ENCODE assay signal across 8 mouse cellular contexts in the genomic region with DNA sequence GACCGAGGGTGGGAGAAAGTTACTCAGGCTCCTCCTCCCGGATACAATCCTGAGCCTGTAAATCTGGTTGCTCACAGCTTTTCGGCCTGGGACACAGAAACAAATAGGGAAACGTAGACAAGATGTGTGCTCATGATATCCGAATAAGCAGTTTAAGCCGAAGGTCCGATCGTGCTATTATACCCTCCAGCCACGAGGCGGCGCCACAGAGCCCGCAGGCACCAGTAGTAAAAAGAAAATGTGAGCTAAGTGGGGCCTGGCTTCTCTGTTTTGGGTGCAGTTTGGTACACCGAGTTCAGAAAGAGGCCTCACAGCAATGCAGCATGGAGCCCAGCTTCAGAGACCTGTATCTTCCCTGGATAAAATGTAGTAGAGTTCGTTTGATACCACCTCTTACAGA. TPM values are rescaled to one million over a fixed set of nuclear protein-coding genes. Genes with fewer than 3 reads are reported as not detected.
A peak's percentile ranks its signal among the peaks of the same experiment; 100 is the strongest.
DNase-seq lines count a peak whose midpoint lies in the region; ATAC-seq and TF ChIP-seq lines count a peak whose summit lies in the region.

No protein-coding gene starts in this region.

- peak; percentile 61 for DNase-seq in CD4-positive, CD25-positive, alpha-beta regulatory T cell, adult 2 months (ENCODE audit: low read depth, low spot score)
- peak; percentile 33 for DNase-seq in left cerebral cortex, postnatal 4 days
- no peak for DNase-seq in left cerebral cortex, postnatal 25 days (ENCODE audit: low spot score in 2 of 2)
- DNase-seq in kidney, postnatal 10 days = peak; percentile 68
- peak; percentile 59 for DNase-seq in urinary bladder, postnatal 14 days (ENCODE audit: low spot score)

- H3K27ac ChIP-seq in cortical plate, adult 2 months (ENCODE audit: insufficient read depth, low read length) = no peak overlapping the region

- H3K4me1 ChIP-seq in cortical plate, adult 2 months (ENCODE audit: control insufficient read depth, insufficient read depth, low read length) = no peaks in the 10 kb centered on the region

- ATAC-seq in CD4-positive, CD25-positive, alpha-beta regulatory T cell, adult 4 months = no peak
- ATAC-seq in megakaryocyte progenitor cell, adult 5-6 weeks (replicated peaks; ENCODE audit: poor library complexity) = peak; percentile 78

- TF ChIP-seq POLR2A in cortical plate, adult 2 months (IDR thresholded peaks at IDR 0.05; ENCODE audit: extremely low read depth, insufficient read depth, low read length) = no peak

- H3K4me3 ChIP-seq in cortical plate, adult 2 months (ENCODE audit: insufficient read depth, low read length) = no peak overlapping the region

- intact Hi-C loops in left cerebral cortex, postnatal 4 days (cut with DNase I) = loop anchor here (10.0 kb wide), 1 partner anchor 121 kb away; no protein-coding TSS in a partner anchor
- intact Hi-C loops in left cerebral cortex, postnatal 25 days (cut with DNase I) = loop anchor here (5.0 to 10.0 kb wide), 2 partner anchors 91 to 404 kb away; a partner anchor contains a TSS

- TF ChIP-seq CTCF in cortical plate, adult 2 months (IDR thresholded peaks at IDR 0.05; ENCODE audit: extremely low read depth, insufficient read depth, low read length) = peak; percentile 54

RNA-seq across cellular contexts. Expression of a gene that starts 46.5 kb away (rescaled TPM):
- 10 to 100 TPM; 17.5 to 18.6 TPM for polyA plus RNA-seq in CD4-positive, CD25-positive, alpha-beta regulatory T cell, adult 4 months (2017; shearing (Covaris generic))
- 10 to 100 TPM; 14.8 to 15.1 TPM for total RNA-seq in left cerebral cortex, postnatal 4 days (2021)
- under 1 TPM; 0.73 to 0.87 TPM for total RNA-seq in left cerebral cortex, postnatal 25 days (2021)
- polyA plus RNA-seq in cortical plate, adult 2 months (2012; rRNA removed) = 0.95 and 2.5 TPM in 2 replicates
- 118 and 123 TPM in 2 replicates for total RNA-seq in megakaryocyte progenitor cell, adult 5-6 weeks (2015)
- 276 and 278 TPM in 2 replicates for total RNA-seq in megakaryocyte progenitor cell, adult 5-6 weeks (2017)

Comparison
In these comparisons a context has a peak if more than half of its experiments do, and no peak if none do; other contexts are left out.
1. DNase-seq: peak in CD4-positive, CD25-positive, alpha-beta regulatory T cell, adult 2 months (single experiment), left cerebral cortex, postnatal 4 days (single experiment), kidney, postnatal 10 days (single experiment) and urinary bladder, postnatal 14 days (single experiment); none in left cerebral cortex, postnatal 25 days (0 of 2).
2. RNA of a gene that starts 46.5 kb away (total RNA-seq): 118 to 278 TPM in megakaryocyte progenitor cell, adult 5-6 weeks and 14.8 to 15.1 TPM in left cerebral cortex, postnatal 4 days; 0.73 to 0.87 TPM in left cerebral cortex, postnatal 25 days; every median in the first group is over 4 times any median in the second.